Mouse (Mus musculus): Measurements from ENCODE around the gene Ahcyl2.

GRCm38 (mm10) chr6:29882870-29883269, 115.1 kb downstream of the Ahcyl2 start:
- TF ChIP-seq POLR2A (IDR thresholded peaks at IDR 0.05; ENCODE audit: borderline replicate concordance, extremely low read depth, low read depth, low read length) (no peak), CTCF (IDR thresholded peaks at IDR 0.05; ENCODE audit: insufficient read depth, low read length) (no peak)

All from lung, adult 2 months (tissue).